Mouse (Mus musculus): Measurements from ENCODE around the gene Mertk. TPM values are rescaled to one million over a fixed set of nuclear protein-coding genes. Genes with fewer than 3 reads are reported as not detected.
"Not testable (repeated sequence)": the region's sequence is repeated elsewhere in the genome, so short reads cannot be mapped to it uniquely, and the experiment has no call there.

Gene Mertk
- 6.5 and 6.8 TPM in 2 replicates for polyA plus RNA-seq (2016; fragmentation: Nextera tagmentation; extraction: Ambion mirVana)

- WGBS: under 1% methylated on average over 30 of the region's 30 CpGs
- peak; percentile 81 for ATAC-seq (ENCODE audit: low FRiP score)
- H3K36me3 ChIP-seq: no peaks in the 10 kb centered on the region
- peaks cover 12% of the 10 kb centered on the region for H3K27me3 ChIP-seq
- peak within 1 kb of the TSS; percentile 50 for H3K4me3 ChIP-seq
- H3K9ac ChIP-seq: peak within 1 kb of the TSS; percentile 65
- peak within 1 kb of the TSS; percentile 77 for H3K4me2 ChIP-seq (replicated peaks)
- no peaks in the 10 kb centered on the region for H3K9me3 ChIP-seq (replicated peaks)
- peak within 1 kb of the TSS; percentile 66 for H3K27ac ChIP-seq
- H3K4me1 ChIP-seq: peaks cover 19% of the 10 kb centered on the region
Observed at GRCm38 (mm10) chr2:128698693-128699181, at the start of gene Mertk. Gene Mertk (plus strand): TSS chr2:128698956.

- no peak overlapping the region for H3K4me2 ChIP-seq (replicated peaks)
- peaks cover 59% of the 10 kb centered on the region for H3K36me3 ChIP-seq
- H3K9me3 ChIP-seq (replicated peaks): no peaks in the 10 kb centered on the region
- no peak overlapping the region for H3K4me3 ChIP-seq
- ATAC-seq (ENCODE audit: low FRiP score): no peak
- 87% methylated on average over 4 of the region's 4 CpGs for WGBS
- H3K27ac ChIP-seq: no peak overlapping the region
- no peak overlapping the region for H3K9ac ChIP-seq
- no peaks in the 10 kb centered on the region for H3K27me3 ChIP-seq
- H3K4me1 ChIP-seq: peaks cover under 1% of the 10 kb centered on the region; the same call in 1 of the 2 replicates
Observed at GRCm38 (mm10) chr2:128680661-128681060, 18.1 kb upstream of the Mertk start.

- peaks cover 16% of the 10 kb centered on the region for H3K36me3 ChIP-seq
- H3K27ac ChIP-seq: peak within 1 kb of the TSS; percentile 81
- H3K9ac ChIP-seq: peak within 1 kb of the TSS; percentile 93
- peaks cover 13% of the 10 kb centered on the region for H3K4me1 ChIP-seq
- H3K4me3 ChIP-seq: peak within 1 kb of the TSS; percentile 95
- peak; percentile 97 for ATAC-seq (ENCODE audit: low FRiP score)
- H3K4me2 ChIP-seq (replicated peaks): peak within 1 kb of the TSS; percentile 67
- 0 out of 2 replicates have a peak, but pooled peaks cover 4% of the 10 kb centered on the region for H3K27me3 ChIP-seq
- WGBS: under 1% methylated on average over 58 of the region's 58 CpGs
- H3K9me3 ChIP-seq (replicated peaks): no peaks in the 10 kb centered on the region
Observed at GRCm38 (mm10) chr2:128686921-128687557, 11.7 kb upstream of the Mertk start, which contains the start of gene Anapc1. Gene Anapc1 (minus strand): TSS chr2:128687391.

- 45% methylated on average over 10 of the region's 10 CpGs for WGBS
- Histone ChIP-seq H3K9ac (peak overlapping the region; percentile 93; the same call in 1 of the 2 replicates), H3K27me3 (0 out of 2 replicates have a peak, but pooled peaks cover 4% of the 10 kb centered on the region), H3K4me3 (peak overlapping the region; percentile 95), H3K4me2 (replicated peaks) (peak overlapping the region; percentile 67), H3K9me3 (replicated peaks) (no peaks in the 10 kb centered on the region), H3K36me3 (peaks cover 13% of the 10 kb centered on the region), H3K27ac (peak overlapping the region; percentile 81), H3K4me1 (peaks cover 13% of the 10 kb centered on the region)
- ATAC-seq (ENCODE audit: low FRiP score): peak; percentile 84
Observed at GRCm38 (mm10) chr2:128687558-128688120, 11.1 kb upstream of the Mertk start.

- Histone ChIP-seq H3K9me3 (replicated peaks) (no peaks in the 10 kb centered on the region), H3K36me3 (no peaks in the 10 kb centered on the region), H3K4me3 (no peak overlapping the region), H3K4me2 (replicated peaks) (no peak overlapping the region), H3K4me1 (peaks cover 4% of the 10 kb centered on the region; the same call in 1 of the 2 replicates), H3K9ac (no peak overlapping the region), H3K27ac (no peak overlapping the region), H3K27me3 (0 out of 2 replicates have a peak, but pooled peaks cover 4% of the 10 kb centered on the region)
- no peak for ATAC-seq (ENCODE audit: low FRiP score)
- WGBS: 84% methylated on average over 14 of the region's 14 CpGs
Observed at GRCm38 (mm10) chr2:128692336-128692735, 6.4 kb upstream of the Mertk start.

- Histone ChIP-seq H3K4me2 (replicated peaks) (no peak overlapping the region), H3K9me3 (replicated peaks) (no peaks in the 10 kb centered on the region), H3K36me3 (no peaks in the 10 kb centered on the region), H3K4me1 (peaks cover 7% of the 10 kb centered on the region; the same call in 1 of the 2 replicates), H3K4me3 (no peak overlapping the region), H3K9ac (no peak overlapping the region), H3K27ac (no peak overlapping the region), H3K27me3 (0 out of 2 replicates have a peak, but pooled peaks cover 4% of the 10 kb centered on the region)
- 88% methylated on average over 10 of the region's 10 CpGs for WGBS
- ATAC-seq (ENCODE audit: low FRiP score): no peak
Observed at GRCm38 (mm10) chr2:128692771-128693170, 6.0 kb upstream of the Mertk start.

- no peak overlapping the region for H3K27ac ChIP-seq
- 0 out of 2 replicates have a peak, but pooled peaks cover 4% of the 10 kb centered on the region for H3K27me3 ChIP-seq
- no peak overlapping the region for H3K9ac ChIP-seq
- no peaks in the 10 kb centered on the region for H3K9me3 ChIP-seq (replicated peaks)
- no peak overlapping the region for H3K4me3 ChIP-seq
- H3K4me1 ChIP-seq: peaks cover 5% of the 10 kb centered on the region; the same call in 1 of the 2 replicates
- no peak overlapping the region for H3K4me2 ChIP-seq (replicated peaks)
- WGBS: 82% methylated on average over 4 of the region's 4 CpGs
- no peak for ATAC-seq (ENCODE audit: low FRiP score)
- H3K36me3 ChIP-seq: no peaks in the 10 kb centered on the region
Observed at GRCm38 (mm10) chr2:128693236-128693635, 5.5 kb upstream of the Mertk start.

- H3K27ac ChIP-seq; H3K9ac ChIP-seq; H3K9me3 ChIP-seq (replicated peaks); ATAC-seq (ENCODE audit: low FRiP score); H3K27me3 ChIP-seq; H3K36me3 ChIP-seq; H3K4me3 ChIP-seq; H3K4me2 ChIP-seq (replicated peaks): not testable (repeated sequence)
- WGBS: 96% methylated on average over 3 of the region's 3 CpGs
- peaks cover 11% of the 10 kb centered on the region for H3K4me1 ChIP-seq
Observed at GRCm38 (mm10) chr2:128693828-128694227, 4.9 kb upstream of the Mertk start.

- Histone ChIP-seq H3K9ac (no peak overlapping the region), H3K36me3 (no peaks in the 10 kb centered on the region), H3K9me3 (replicated peaks) (no peaks in the 10 kb centered on the region), H3K27ac (no peak overlapping the region), H3K4me3 (no peak overlapping the region), H3K27me3 (peaks cover 16% of the 10 kb centered on the region), H3K4me1 (peaks cover 19% of the 10 kb centered on the region), H3K4me2 (replicated peaks) (no peak overlapping the region)
- ATAC-seq (ENCODE audit: low FRiP score): no peak
Observed at GRCm38 (mm10) chr2:128694548-128694947, 4.2 kb upstream of the Mertk start.

GRCm38 (mm10) chr2:128696426-128696825, 2.3 kb upstream of the Mertk start:
- WGBS: 78% methylated on average over 3 of the region's 3 CpGs
- H3K9ac ChIP-seq: no peak overlapping the region
- H3K4me1 ChIP-seq: peaks cover 19% of the 10 kb centered on the region
- no peak overlapping the region for H3K4me2 ChIP-seq (replicated peaks)
- H3K4me3 ChIP-seq: no peak overlapping the region
- H3K9me3 ChIP-seq (replicated peaks): no peaks in the 10 kb centered on the region
- H3K36me3 ChIP-seq: no peaks in the 10 kb centered on the region
- no peak overlapping the region for H3K27ac ChIP-seq
- ATAC-seq (ENCODE audit: low FRiP score): no peak
- peaks cover 12% of the 10 kb centered on the region for H3K27me3 ChIP-seq

GRCm38 (mm10) chr2:128697047-128697446, 1.7 kb upstream of the Mertk start:
- Histone ChIP-seq H3K4me3 (no peak overlapping the region), H3K4me1 (peaks cover 19% of the 10 kb centered on the region), H3K27ac (no peak overlapping the region), H3K27me3 (peaks cover 12% of the 10 kb centered on the region), H3K4me2 (replicated peaks) (no peak overlapping the region), H3K9me3 (replicated peaks) (no peaks in the 10 kb centered on the region), H3K36me3 (no peaks in the 10 kb centered on the region), H3K9ac (no peak overlapping the region)
- no peak for ATAC-seq (ENCODE audit: low FRiP score)
- WGBS: 100% methylated on average over 1 of the region's 1 CpGs

- WGBS: 63% methylated on average over 5 of the region's 5 CpGs
- no peak overlapping the region for H3K4me3 ChIP-seq
- no peaks in the 10 kb centered on the region for H3K9me3 ChIP-seq (replicated peaks)
- no peak for ATAC-seq (ENCODE audit: low FRiP score)
- peaks cover 12% of the 10 kb centered on the region for H3K27me3 ChIP-seq
- peaks cover 19% of the 10 kb centered on the region for H3K4me1 ChIP-seq
- no peaks in the 10 kb centered on the region for H3K36me3 ChIP-seq
- H3K27ac ChIP-seq: no peak overlapping the region
- peak overlapping the region; percentile 77 for H3K4me2 ChIP-seq (replicated peaks)
- H3K9ac ChIP-seq: peak overlapping the region; percentile 35; the same call in 1 of the 2 replicates
Observed at GRCm38 (mm10) chr2:128697566-128697965, 1.2 kb upstream of the Mertk start.
